Mouse (Mus musculus) cerebellum, adult 11 months (tissue): ENCODE measurements at regions not wholly inside any gene's neighbourhood (a gene's known extent, or its start where the extent isn't known, plus 50 kb on each side); places are given as distances from the start of the nearest gene placed in this dataset.

Experiments used
- DNase-seq: peaks from one replicate; pipeline ENCODE4 v3.0.0; 2022

DNA sequence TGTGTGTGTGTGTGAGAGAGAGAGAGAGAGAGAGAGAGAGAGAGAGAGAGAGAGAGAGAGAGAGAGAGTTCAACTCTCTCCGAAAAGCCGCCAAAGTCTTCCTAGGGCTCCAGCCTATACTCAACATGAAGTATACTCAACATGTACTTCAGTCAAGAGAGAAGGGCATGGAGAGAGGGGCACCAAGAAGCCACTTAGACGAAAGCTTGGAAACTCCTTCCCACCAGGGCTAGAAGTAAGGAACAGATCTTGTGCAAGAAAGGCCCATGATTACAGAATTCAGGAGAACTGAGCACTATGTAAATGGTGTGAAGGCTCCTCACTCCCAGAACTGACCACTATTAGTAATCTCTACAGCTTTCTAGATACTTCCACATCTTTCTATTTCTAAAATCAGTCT, 467.4 kb upstream of the Hs6st1 start:
- no peak for DNase-seq

DNA sequence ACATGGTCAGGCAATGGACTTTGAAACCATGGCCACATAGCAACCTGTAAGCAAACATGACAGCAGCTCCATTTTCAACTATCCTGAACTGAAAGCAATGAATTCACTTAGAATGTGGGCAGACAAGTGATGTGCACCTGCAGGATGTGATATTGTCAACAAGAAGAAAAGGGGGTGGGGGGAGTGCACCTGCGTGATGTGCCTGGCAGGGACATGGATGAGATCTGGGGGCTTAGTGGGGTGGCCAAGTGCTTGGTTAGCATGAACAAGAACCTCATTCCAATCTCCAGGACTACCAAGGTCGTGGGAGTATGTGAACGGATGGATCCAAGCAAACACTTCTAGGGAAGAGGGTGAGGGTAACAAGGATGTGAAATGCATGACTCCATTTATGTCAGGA, 453.1 kb upstream of the Hs6st1 start:
- no peak for DNase-seq

DNA sequence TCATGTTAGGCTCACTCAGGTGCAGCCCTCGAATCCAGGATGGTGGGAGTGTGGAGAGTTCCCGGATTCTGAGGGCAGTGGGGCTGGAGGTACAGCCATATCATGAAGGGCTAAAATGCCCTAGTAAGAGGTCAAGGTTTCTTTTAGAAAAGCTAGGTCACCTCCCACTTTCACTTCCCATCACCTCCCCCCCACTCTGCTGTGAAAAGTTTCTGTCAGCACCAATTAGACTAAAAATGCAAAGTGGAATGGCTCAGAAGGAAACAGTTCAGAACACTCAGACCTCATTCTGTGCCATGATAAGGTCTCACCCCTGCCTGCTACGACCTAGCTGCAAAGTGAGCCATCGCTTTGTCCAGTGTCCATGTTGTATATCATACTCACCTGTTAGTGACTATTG, 448.7 kb upstream of the Hs6st1 start:
- DNase-seq: no peak

DNA sequence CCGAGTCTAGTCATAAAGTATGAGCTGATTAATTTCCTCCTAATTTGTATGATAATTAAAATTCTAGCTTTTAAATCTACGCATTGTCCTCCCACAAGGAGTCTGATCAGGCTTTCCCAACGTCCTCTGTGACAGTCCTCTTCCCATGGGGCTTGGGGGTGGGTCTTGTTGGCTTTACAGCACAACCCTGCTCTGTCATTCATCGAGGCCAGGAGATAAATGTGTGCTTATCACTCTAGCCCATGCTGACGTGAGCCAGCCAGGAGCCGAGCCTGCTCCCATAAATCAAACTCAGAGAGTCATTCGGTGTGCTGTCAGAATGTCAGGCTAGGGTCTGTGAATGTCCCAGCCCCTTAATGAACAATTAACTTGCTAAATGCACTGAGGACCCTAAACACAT, 425.6 kb upstream of the Hs6st1 start:
- no peak for DNase-seq

DNA sequence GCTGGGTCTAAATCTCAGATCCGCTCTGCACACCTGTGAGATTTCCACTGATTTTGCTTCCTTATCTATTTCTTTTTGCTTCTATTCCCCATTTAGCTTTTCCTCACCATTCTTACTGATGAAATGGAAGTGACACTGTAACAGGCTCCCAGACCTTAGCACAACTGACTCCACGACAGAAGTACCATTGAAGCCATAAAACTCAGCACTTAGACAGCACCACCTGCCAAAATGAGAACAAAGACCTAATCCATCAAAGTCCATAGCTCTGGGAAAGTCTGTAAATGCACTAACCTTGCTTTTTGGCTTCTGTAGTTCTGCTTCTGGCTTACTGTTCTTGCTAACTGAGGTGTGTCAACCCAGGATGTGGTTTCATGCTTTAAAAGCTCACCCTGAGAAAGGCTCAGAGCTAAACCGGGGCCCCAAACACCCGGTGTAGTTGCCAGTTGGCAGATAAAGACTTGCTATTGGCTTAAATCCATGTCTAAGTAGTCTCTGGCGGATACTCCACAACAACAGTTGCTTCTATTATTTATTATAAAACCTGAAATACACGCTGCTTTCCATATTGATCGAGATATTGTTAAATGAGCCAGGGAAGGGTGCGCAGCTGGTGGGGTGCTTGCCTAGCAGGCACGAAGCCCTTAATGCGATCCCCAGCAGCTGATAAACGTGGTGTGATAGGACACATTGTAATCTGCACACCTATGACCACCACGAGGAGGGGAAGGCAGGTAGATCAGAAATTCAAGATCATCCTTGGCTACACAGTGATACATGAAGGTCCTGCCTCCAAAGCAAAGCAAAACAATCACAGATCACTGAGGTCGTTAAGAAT, 414.9 kb upstream of the Hs6st1 start:
- DNase-seq: no peak

DNA sequence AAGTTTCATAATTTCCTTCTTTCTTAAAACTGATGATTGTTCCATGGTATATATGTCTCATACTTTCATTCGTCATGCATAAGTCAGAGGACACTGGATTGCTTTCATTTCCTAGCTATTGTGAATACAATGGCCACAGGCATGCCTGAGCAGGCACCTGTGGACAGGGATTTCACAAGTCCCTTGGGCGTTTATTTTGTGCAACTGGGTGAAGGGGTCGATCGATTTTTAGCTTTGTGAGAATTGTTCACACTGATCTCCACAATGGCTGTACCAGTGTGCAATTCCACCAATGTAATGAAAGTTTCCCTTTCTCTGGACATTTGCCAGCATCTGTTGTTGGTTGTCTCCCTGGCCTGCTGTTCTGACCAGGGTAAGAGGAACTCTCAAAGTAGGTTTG, 405.2 kb upstream of the Hs6st1 start:
- no peak for DNase-seq

DNA sequence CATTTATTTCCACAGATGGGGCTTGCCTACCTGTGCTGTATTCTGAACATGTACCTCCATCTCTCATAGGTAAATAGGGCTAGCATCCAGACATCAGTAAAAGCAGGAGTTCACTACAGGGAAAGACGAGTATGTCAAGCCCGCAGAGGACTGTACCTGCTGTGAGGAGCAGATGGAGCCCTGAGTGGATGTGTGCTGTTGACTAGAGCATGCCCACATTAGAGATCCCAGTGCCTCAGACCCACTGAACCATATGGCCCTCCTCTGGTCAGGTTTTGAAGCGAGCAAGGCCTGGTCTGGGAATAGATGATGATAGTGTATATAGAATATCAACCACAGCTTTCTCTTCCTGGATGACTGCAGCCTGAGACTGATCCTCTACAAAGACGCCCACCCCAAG, 394.7 kb upstream of the Hs6st1 start:
- peak; percentile 52 for DNase-seq

DNA sequence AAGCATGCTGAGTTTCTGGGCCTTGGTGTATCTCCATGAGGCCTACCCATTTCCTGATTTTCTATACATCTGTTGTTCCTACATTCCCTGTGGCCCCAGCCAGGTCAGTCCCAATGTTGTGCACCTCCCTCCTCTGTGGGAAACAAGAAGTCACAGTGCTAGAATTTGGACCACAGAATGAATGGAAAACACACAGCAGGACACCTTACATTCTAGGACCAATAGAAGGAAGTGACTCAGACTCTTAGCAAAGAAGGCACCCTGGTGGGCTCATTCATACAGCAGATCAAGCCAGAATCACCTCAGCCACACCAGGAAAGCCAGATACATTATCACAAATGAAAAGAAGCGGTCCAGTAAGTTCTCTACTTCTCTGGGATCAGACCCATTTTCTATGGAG, 394.2 kb upstream of the Hs6st1 start:
- no peak for DNase-seq

DNA sequence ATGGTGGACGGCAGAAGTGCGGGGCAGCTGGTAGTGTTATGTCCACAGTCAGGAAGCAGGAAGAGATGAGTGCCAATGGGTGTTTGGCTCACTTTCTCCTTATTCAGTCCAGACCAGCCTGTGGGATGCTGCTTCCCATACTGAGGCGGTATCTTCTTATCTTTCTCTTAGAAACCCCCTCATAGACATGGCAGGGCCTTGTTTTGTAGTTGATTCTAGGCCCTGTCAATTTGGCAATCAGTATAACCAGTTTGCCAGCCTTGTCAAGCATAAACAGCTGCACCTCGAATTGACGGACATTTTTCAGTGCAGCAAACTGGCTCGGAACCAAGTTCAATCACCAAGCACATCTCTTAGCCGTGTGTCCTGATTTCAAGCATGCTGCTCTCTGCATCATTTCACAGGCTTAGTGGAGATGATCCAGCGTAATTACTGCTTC, 385.7 kb upstream of the Hs6st1 start:
- DNase-seq: peak; percentile 5

DNA sequence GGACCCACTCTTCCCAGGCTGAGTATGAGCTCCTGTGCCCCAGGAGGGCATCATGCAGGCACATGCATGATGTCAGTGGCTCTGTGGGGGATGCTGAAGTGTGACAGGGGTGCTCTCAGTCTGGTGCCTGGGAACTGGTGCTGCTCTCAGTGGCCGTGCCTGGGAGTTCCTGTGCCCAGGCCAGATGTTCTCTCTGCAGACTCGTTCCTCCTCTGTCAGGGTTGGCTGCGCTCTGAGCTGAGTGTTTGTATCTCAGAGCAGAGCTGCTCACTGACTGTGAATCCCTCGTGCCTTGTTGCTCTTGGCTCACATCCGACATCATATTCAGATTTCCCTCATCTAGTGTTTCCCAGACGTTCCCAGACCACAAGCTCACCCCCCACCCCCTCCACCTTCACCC, 382.5 kb upstream of the Hs6st1 start:
- no peak for DNase-seq

DNA sequence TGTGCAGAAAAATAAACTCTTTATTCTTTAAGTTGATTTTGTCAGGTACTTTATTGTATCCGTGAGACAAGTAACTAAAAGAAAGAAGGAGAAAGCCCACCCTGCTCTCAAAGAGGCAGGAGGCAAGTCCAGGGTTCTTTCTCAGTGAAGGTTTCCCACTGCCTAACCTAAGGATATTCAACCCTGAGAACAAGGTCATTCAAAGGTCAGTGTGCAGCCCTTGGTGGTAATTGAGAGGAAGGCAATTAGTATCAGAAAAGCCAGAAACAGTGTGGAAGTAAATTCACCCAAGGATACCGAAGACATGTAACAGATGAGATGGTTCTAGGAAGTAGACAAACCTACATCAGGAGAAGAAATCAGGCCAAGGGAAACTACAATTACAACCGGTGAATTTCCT, 373.9 kb upstream of the Hs6st1 start:
- DNase-seq: no peak

DNA sequence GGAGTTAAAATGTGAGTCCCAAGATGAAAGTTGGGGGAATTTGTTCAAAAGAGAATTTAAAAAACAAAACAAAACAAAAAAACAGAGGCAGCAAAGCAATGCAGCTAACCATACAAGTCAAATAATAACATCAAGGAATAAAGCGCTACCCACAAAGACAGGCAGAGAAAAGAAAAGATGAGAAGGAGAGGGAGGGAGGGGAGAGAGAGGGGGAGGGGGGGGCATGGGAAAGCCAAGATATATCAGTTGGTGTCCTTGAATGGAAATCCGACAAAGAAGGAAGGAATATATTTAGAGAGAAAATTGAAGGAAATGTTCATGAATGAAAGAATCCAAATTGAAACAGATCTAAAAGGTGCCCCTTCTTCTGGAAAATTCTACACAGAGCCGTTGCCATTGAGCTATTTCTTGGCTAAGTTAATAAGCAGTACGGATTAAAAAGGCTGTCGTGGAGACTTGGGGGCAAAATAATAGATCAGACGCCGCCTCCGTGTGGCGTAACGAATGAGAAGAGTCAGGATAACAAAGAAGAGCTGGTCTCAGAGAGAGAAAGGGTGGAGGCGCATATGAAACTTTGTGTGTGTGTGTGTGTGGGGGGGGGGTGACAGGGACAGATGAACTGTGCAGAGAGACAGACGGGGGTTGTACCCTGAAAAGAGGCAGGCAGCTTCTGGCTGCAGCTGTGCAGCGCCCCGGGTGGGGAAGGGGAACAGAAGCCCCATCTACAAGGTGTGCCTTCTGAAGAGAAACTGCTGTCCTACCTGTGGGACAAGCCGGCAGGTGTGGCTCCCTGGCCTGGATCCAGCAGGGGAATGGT, 373.2 kb upstream of the Hs6st1 start:
- DNase-seq: no peak

DNA sequence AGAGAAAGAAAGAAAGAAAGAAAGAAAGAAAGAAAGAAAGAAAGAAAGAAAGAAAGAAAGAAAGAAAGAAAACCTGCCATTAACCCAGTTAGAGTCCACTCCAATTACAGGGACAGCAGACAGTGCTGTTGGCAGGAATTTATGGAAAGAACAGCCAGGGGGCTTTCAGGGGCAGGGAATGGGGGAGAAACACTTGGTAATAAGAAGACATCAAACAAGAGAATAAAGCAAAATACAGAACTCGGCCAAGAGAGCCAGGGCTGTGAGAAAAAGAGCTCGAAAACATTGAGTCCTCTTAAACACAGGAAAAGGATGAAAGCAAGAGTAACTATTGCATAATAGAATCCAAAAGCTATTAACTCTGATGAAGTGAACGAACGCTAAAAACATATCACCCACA, 371.0 kb upstream of the Hs6st1 start:
- DNase-seq: no peak

DNA sequence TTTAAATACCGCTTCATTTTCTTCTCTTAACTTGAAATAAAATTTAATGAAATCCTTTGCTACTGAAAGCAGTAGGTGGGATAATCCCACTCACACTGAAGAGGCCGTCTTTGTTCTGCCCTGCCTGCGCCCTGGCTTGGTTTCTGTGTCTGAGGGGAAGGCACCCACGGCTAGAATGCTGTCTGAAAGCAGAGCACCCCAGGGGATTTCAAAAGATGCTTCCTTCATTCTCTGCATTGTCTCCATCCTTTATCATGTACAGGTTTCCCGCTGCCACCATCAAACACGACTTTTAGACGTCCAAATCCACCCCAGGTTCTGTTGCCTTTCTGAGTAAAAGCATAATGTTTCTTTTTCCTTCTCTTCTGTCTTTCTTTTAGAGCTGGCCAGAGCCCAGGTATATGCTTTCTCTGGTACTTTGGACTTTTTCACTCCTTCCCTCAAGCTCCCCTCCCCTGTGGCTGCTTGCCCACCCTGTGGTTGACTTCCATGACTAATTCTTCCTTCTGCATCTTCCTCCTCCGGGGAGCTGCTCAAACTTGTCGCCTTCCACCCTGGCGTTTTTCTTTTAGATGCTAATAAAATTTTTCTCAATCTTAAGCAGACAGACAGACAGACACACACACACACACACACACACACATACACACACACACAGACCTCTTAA, 370.2 kb upstream of the Hs6st1 start:
- DNase-seq: no peak

DNA sequence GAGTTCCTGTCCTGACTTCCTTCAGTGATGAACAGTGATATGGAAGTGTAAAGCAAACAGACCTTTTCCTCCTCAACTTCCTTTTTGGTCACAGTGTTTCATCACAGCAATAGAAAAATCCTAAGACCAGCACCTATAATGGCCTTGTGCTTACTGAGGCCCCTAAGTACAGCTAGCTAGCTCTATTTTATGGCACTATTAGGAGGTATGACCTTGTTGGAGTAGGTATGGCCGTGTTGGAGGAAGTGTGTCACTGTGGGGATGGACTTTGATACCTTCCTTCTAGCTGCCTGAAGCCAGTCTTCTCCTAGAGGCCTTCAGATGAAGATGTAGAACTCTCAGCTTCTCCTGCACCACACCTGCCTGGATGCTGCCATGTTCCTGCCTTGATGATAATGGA, 365.6 kb upstream of the Hs6st1 start:
- no peak for DNase-seq

DNA sequence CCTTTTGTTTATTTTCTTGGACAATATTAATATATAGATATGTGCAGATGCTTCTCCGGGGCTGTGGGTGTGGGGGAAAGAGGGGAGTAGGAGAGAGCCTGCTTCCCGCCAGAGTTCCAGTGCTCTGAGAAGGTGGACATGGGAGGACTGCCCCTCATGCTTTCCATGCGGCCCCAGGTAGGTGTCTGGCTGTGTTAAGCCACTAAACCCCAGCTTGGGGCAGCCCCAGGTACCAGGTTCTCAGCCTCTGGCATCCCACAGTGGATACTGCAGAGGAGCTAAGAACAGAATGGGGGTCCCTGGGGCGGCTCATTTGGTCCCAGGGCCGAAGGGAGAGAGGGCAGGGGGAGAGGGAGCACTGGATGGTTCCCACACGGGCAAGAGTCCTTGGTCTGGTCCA, 361.9 kb upstream of the Hs6st1 start:
- no peak for DNase-seq

DNA sequence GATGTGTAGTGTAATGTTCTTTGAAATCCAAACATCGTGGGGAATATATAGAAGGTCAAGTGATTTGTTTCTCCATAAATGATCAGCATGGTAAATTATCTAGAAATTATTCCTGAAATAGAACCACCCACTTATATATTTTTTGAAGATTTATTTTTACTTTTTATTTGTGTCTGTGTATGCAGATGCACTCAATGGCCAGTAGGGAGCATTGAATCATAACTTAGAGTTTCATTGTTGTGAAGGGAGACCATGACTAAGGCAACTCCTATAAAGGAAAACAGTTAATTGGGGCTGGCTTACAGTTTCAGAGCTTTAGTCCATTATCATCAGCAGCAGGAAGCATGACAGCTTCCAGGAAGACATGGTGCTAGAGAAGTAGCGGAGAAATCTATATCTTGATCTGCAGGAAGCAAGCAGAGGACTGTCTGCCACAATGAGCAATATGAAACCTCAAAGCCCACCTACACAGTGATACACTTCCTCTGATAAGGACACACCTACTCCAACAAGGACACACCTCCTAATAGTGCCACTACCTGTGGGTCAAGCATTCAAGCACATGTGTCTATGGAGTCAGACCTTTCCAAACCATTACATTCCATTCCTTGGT, 359.9 kb upstream of the Hs6st1 start:
- DNase-seq: no peak

DNA sequence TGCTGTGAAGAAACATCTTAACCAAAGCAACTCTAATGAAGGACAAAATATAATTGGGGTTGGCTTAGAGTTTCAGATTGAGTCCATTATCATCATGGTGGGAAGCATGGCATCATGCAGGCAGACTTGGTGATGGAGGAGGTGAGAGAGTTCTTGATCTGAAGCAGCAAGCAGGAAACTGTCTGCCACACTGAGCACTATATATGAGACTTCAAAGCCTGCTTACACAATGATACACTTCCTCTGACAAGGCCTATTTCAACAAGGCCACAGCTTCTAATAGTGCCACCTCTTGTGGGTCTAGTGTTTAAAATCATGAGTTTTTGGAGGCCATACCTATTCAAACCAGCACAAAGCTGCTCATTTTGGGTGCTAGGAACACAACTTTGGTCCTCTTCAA, 359.0 kb upstream of the Hs6st1 start:
- DNase-seq: no peak

DNA sequence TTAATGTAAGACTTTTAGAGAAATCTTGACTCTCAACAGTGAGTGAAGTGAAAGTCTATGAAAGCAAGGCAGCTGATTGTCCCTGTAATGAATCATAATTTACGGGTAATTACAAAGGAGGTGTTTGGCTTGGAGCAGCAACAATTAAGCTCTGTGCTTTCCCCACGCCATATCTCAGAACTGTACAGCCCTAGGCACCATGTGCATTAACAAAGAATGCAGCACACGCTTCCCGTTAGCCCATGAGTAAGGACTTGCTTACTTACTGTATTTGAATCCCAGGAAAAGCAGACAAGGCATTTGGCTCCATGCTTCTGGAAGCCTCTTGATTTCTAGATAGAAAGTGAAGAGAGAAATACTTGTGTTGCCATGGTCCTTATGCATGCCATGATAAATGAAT, 354.2 kb upstream of the Hs6st1 start:
- DNase-seq: no peak

DNA sequence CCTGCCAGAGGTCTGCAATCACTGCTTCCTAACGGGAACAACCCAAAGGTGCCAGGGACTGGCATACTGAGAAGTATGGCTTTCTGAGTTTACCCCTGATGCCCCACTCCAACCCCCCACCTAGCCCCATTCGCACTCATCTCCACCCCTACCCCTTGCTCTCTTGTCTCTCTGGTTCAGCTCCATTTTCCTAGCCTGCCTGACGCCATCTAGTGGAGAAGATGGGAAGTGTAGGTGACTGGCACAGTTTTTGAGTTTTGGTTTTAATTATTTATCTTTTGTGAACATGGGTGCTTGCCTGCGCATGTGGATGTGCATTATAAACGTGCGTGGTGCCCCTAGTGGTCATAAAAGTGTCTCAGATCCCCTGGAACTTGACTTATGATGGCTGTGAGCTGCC, 352.3 kb upstream of the Hs6st1 start:
- DNase-seq: no peak

DNA sequence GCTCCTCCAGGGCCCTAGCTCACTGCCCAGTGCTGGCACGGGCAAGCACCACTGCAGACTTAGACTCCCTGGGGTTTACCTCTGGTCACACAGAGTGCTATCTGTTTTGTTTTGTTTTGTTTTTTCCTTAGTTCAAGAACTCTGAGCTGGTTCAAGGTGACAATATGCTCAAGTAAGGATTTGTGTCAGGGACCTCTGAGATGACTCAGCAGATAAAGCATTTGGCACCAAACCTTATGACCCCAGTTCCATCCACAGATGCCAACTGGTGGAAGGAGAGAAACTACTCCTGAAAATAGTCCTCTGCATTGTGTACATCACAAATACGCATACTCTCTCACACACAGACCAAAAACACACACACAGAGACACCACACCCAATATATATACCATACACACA, 351.0 kb upstream of the Hs6st1 start:
- no peak for DNase-seq

DNA sequence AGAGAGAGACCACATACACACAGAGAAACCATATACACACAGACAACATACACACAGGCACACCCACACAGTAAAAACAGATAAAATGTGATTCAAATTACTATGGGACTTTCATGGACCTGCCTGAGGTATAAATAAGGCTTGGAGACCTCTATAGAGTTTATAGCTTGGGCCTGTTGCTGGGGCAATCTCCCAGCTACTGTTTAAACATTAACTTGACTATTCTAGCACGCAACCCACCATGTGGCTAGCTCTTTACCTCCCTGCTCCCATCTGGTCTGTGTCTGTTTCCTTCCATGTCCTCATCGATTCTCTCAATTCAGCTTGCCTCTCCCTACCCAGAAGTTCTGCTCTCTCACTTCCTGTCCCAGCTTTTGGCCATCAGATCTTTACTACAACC, 350.5 kb upstream of the Hs6st1 start:
- DNase-seq: no peak

DNA sequence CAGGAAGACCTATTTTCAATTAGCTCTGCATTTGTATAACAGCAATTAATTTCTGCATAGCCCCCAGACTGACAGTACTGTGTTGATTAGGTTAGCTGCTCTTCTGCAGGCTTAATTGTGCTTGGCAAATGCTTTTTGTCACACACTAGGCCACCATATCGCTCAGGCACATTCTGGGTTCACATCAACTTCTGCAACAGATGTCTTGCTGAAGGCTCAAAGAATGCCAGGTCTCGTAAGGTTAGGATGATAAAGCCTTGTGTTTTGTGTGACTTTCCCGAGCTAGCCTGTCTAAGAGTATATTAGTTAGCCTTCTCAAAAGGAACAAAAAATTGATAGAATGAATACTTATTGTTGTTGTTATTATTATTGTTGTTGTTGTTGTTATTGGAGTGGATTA, 348.1 kb upstream of the Hs6st1 start:
- DNase-seq: no peak
